Mouse (Mus musculus) spleen, adult 2 months (tissue): ENCODE measurements at regions not wholly inside any gene's neighbourhood (a gene's known extent, or its start where the extent isn't known, plus 50 kb on each side); places are given as distances from the start of the nearest gene placed in this dataset.

Experiments used
- CTCF ChIP-seq: fragments of 200-500 bp; IDR thresholded peaks from 2 replicates; pipeline ENCODE4 v1.5.1; 2011; ENCODE audit warnings: mild to moderate bottlenecking, inconsistent platforms; ENCODE audit not compliant: insufficient read depth, insufficient read length, insufficient replicate concordance; ENCODE audit errors: extremely low read depth
- POLR2A ChIP-seq: fragments of 200-500 bp; IDR thresholded peaks from 2 replicates; pipeline ENCODE4 v1.6.1; 2011; ENCODE audit warnings: low read depth, low read length, inconsistent platforms

DNA sequence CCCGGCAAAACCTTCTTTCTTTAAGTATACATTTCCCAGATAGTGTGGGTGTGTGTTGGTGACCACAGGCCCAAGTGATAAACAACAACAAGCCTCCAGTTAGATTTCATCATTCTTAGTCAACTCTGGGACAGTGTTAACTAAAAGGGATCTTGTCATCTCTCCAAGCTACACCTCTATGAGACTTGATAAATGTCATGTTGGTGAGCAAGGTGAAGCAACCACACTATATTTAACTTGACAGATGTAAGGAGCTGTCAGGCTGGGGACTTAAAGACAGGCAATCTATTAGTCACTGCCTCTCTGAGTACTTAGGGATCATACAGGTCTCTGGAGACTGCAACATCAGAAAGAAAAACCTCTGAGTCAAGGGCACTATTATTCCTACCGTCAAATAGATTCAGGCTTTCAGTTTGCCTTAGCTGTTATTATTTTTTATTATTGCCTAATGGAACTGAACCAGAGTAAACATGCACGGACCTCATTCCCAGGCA is 87.8 kb upstream of the Ank start:
- TF ChIP-seq CTCF (no peak), POLR2A (no peak)
